Mouse (Mus musculus): ENCODE results near the gene 4922502D21Rik.

GRCm38 (mm10) chr6:129326568-129327150, 4.9 kb downstream of the 4922502D21Rik start:
- TF ChIP-seq POLR2A (IDR thresholded peaks at IDR 0.05; ENCODE audit: extremely low read depth, insufficient read depth, low read length): no peak
- no peak for TF ChIP-seq CTCF (IDR thresholded peaks at IDR 0.05; ENCODE audit: low read depth, low read length)
